Mouse (Mus musculus): ENCODE data around the gene Ltb4r2.

Gene Ltb4r2

GRCm38 (mm10) chr14:55782361-55782960 lies 21.2 kb downstream of the Ltb4r2 start:
- DNase-seq: no peak

GRCm38 (mm10) chr14:55783171-55783957 lies 22.1 kb downstream of the Ltb4r2 start:
- DNase-seq: peak in 1 of 2 experiments; percentile 74

- peak in 1 of 2 experiments; percentile 48 for DNase-seq
Measured at GRCm38 (mm10) chr14:55783958-55784235, 22.7 kb downstream of the Ltb4r2 start, which contains the start of gene Adcy4. Gene Adcy4 (minus strand): TSS chr14:55784095.

- DNase-seq: no peak
Measured at GRCm38 (mm10) chr14:55785195-55785594, 24.0 kb downstream of the Ltb4r2 start.

- no peak for DNase-seq
Measured at GRCm38 (mm10) chr14:55787731-55788130, 26.5 kb downstream of the Ltb4r2 start.

GRCm38 (mm10) chr14:55788256-55789050 lies 27.2 kb downstream of the Ltb4r2 start, which contains the start of gene Ripk3:
Gene Ripk3 (minus strand): TSS chr14:55788865.
- DNase-seq: peak in 1 of 2 experiments; percentile 61

- DNase-seq: no peak
Measured at GRCm38 (mm10) chr14:55793461-55793860, 32.2 kb downstream of the Ltb4r2 start.

- peak in 1 of 2 experiments; percentile 34 for DNase-seq
Measured at GRCm38 (mm10) chr14:55793946-55794345, 32.7 kb downstream of the Ltb4r2 start.

GRCm38 (mm10) chr14:55795380-55796163 lies 34.3 kb downstream of the Ltb4r2 start:
- no peak for DNase-seq

Measured in kidney, postnatal 36 days (tissue).